Mouse (Mus musculus) embryo, embryonic 10.5 days (tissue): ENCODE data around the gene Tmcc3.

ENCODE experiments used
- DNase-seq: peaks from one replicate; pipeline ENCODE4 v3.0.0-alpha.2; 2015; ENCODE audit warnings: low spot score

The Tmcc3 gene

GRCm38 (mm10) chr10:94417643-94418042 is 105.9 kb downstream of the Tmcc3 start:
- no peak for DNase-seq

DNA sequence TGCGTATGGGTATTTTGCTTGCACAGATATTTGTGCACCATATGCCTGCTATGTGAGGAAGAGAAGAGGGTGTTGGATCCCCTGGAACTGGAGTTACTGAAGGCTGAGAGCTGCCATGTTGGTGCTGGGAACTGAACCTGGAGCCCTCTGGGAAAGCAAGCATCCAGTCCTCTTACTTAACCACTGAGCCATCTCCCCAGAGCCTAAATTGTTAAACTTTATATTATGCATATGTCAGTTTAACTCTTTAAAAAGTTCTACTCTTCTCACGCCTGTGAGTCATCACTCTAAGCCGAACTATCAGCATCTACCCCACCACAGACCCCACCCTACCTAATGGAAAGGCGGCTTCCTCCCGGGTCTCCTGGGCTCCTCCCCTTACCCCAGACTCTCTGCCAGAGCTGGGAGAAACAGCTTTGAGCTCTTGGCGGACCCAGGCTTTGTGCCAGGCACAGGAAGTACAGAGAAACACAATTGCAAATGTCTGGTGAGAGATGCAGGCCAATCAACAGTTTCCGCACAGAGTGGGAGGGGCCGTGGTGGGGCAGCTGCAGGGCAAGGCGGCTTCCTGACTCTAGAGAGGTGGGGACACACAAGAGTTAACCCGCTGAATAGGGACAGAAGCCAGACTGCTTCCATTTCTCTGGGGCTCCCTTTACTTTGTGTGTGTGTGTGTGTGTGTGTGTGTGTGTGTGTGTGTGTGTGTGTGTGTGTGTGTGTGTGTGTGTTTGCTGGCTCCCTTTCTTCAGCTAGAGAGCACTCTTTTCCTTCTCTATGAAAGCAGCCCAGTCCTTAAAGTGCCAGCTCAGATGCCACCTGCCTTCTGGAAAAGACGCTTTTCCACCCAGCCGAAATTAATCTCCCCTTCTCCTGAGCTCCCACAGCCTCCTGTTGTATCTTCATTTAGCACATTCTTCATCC is 114.5 kb downstream of the Tmcc3 start:
- peak; percentile 48 for DNase-seq

- DNase-seq: no peak
Measured at GRCm38 (mm10) chr10:94426921-94427270, 115.1 kb downstream of the Tmcc3 start.

DNA sequence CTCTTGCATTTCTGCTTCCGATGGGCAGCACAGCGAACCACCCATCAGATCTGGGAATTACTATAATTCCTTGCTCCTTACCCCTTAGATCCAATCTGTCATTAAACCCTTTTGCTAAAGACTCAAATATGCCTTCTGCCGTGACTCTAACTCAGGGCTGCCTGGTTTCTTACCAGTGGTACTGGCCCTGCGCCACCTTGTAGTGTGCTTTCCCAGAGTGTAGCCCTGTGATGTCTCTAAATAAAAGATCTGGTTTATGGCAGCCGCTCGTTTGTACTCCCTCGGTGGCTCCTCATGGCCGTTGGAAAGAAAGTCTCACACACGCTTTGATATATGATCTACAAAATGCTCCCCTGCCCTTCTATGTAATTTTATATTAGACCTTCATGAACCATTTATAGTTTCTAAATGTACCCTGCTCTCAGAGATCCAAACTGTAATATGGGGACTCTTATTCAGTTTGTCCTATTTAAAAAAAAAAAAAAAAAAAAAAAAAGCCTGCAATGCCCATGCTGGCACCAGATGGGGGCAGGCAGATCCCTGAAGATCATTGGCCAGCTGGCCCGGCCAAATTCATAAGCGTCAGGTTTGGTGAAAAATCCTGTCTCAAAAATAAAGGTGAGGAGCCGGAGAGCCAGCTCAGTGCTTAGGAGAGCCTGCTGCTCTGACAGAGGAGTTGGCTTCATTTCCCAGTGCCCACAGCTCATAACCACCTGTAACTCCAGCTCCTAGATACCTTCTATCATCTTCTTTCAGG is 116.6 kb downstream of the Tmcc3 start:
- DNase-seq: no peak

DNA sequence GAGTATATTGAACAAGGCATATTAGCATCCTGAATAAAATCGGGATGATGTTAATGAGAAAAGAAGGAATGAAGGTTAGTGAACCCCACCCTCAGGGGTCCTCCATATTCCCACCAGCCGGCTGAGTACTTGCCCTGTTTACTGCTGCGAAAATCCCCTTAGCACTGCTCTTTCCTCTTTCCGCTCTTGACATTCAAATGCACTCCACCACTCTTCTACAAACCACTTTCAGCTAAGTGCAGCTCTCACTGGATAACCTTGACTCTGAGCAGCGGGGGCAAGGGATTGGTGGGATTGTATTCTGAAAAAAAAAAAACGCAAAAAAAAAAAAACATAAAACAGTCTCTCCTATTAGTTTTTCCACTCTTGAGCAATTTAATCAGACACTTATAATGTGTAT is 118.8 kb downstream of the Tmcc3 start:
- no peak for DNase-seq

DNA sequence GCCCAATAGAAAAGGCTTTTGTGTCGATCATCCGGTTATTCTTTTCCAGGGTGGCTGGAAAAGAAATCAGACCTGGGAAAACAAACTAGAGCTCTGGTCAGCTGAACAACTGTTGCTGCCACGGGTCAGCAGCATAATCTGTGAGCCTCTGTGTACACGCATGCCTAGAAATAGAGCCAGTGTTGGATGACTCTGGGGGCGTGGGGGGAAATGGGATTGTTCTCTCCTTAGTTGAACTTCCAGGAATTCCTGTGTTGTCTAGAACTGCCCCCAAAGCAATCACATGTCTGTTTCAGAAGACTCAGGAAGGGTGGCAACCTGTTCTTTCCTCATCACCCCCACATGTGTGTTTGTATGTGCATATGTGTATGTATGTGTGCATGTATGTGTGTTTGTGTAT is 121.2 kb downstream of the Tmcc3 start:
- no peak for DNase-seq

- no peak for DNase-seq
Measured at GRCm38 (mm10) chr10:94433901-94434300, 122.2 kb downstream of the Tmcc3 start.

DNA sequence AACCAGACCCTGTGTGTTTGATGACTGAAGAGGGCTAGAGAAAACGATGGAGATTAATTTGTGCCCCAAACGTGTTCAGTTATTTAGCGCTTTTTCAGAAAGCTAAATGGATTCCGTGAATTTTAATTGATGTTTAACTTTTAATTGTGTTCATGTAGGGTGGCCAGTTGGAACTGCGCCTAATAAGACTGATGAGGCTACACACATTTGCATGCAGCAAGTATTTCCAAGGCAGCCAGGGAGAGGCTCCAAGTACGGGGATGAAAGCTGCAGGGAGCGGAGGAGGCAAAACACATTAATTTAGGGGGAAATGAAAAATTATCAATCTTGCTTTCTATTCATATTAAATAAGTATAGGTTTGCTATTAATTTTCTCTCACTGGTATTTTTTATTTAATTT is 131.0 kb downstream of the Tmcc3 start:
- DNase-seq: no peak

DNA sequence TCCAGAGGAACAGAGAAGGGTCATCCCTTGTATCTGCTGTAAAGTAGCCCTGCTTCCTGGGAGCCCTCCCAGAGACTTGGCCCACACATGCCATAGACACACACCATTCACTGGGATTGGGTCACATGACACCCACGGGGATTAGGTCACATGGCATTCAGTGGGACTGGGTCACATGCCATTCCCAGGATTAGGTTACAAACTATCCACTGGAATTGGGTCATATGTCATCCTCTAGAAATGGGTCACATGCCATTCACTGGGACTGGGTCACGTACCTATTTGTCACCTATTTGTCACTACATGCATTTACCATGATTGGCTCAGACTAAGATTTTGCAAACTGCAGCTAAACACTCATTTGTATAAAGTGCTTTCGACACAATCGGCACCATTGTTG is 131.7 kb downstream of the Tmcc3 start:
- DNase-seq: no peak

- DNase-seq: no peak
Measured at GRCm38 (mm10) chr10:94445192-94445591, 133.4 kb downstream of the Tmcc3 start.

DNA sequence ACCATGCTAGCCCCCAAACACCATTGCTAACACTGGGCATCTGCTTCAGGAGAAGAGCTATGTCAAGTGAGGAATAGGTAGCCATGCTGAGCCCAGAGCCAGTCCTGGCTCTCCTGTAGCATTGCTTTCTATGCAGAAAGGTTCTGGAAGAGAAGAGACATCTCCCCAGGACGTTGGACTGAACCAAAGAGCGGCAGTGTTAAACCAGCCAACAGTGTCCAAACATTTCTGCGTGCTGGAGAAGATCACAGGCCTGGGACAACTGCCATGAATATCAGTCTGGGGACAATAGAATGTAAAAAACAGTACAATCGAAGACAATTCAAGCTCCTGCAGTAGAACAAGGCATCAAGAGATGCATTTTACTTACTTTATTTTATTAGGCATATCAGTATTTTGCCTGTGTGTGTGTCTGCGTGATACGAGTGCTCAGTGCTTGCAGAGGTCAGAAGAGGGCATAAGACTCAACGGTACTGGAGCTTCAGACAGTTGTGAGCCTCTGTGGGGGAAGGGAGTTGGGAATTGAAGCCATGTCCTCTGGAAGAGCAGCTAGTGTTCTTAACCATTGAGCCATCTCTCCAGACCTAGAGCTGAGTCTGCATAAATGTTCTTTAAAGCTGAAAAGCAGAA is 134.7 kb downstream of the Tmcc3 start:
- DNase-seq: no peak

DNA sequence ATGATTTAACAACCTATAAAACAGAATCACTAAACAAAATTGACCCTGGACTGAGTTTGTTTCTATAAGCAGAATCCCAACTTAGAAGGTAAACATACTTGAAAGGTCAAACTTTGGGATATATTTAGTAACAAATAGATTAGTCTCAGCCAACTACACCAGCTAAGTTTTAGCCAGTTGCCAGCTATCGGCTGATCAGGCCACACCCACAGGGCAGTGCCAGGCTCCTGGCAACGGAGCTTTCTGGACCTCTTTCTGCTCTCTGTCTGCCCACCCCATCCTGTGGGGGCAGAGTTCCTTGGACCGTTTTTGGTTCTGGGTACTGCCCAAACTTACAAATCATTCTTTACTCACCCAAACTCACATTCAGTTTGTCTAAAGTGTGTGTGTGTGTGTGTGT is 137.9 kb downstream of the Tmcc3 start:
- DNase-seq: no peak

- no peak for DNase-seq
Measured at GRCm38 (mm10) chr10:94450781-94451180, 139.0 kb downstream of the Tmcc3 start.

GRCm38 (mm10) chr10:94457454-94457853 is 145.7 kb downstream of the Tmcc3 start:
- no peak for DNase-seq

DNA sequence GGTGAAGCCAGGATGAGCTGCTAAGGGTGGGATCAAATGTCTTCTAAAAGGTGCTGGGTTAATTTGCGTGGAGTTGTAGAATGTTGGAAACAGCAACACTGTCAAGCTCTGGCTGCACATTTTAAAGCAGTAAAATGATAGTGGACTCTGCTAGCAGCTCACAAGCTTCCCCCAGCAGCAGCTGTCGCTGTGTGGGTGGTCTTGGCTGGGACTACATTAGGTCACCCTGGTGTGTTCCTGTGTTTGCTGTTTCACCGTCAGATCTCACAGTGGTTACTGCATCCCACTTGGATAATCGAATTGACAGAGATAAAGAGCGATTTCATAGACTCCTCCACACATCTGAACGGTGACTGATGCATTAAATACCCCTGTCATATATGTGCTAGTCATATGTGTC is 146.9 kb downstream of the Tmcc3 start:
- DNase-seq: peak; percentile 63

- DNase-seq: no peak
Measured at GRCm38 (mm10) chr10:94461378-94461777, 149.6 kb downstream of the Tmcc3 start.

DNA sequence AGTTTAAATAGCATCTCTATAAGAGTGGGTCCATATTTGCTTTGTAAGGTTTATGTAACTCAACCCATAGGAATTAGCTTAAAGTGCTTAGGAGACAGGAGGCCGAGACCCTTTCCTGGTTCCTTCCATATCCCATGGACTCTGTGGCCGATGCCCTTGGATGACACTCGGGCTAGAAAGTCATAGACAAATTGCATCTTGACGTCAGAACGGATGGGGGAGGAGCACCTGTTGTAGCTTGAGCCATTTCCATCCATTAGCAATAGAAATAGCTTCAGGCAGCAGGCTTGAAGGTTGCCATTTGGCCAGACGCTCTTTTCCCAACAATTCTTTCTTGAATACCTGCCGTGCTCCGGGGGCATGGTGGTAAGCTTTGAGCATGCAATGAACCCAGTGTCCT is 150.1 kb downstream of the Tmcc3 start:
- no peak for DNase-seq

DNA sequence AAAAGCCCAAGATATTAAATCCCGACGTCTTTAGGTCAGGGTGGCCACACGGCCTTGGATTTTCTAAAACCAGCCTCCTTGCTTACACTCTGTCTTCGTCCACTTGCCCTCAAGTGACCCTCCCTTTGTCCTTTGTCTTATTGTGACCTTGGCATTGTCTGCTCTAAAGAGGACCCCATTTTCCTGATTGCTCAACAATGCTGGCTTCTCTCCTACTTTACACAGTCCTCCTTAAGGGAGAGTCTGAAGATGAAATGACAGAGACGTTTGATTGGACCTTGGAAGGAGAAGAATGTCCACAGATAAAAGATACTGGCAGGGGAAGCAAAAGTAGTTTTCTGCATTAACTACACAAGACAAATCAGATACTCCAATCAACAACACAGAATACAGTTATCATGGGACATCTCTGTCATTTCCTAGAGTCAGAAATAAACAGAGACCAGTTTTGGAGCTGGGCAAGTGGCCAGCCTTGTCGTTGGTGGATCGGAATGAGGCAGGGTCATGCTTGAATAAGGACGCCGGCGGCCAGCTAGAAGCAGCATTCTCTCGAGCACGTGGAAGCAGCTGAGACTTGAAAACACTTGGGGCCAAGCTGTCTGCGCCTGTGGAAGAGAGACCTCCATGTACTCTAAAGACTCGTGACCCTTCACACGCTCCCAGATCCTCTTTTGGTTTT is 150.8 kb downstream of the Tmcc3 start:
- DNase-seq: no peak

DNA sequence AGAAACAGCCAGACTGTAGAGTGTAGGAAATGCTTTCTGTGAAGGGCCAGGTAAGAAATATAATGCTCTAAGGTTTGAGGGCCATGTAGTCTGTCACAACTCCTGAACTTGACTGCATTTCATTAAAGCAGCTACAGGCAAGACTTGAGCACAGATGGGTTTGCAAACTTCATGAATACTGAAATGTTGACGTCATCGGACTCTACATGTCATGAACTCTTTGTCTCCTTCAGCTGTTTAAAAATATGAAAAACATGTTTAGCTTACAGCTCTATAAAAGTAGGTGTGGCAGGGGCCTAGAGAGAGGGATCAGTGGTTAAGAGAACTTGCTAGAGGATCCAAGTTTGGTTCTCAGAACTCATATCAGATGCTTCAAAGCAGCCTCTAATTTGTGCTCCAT is 151.7 kb downstream of the Tmcc3 start:
- DNase-seq: no peak

DNA sequence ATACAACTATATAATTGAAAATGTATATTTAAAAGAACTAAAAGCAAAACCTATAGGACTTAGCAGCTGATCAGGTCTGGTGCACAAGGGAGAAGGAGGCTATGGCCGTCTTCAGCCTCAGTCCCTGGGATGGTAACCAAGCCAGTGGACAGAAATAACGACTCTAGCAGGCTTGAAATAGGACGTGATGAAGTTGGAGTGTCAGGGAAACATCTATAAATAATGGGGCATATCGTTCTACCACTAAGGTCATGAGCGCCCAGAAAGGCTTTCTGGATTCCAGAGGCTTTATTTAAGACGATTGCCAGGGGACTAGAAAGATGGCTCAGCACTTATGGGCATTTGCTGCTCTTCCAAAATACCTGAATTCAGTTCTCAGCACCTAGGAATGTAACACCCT is 153.9 kb downstream of the Tmcc3 start:
- no peak for DNase-seq

GRCm38 (mm10) chr10:94466313-94466712 is 154.6 kb downstream of the Tmcc3 start:
- no peak for DNase-seq

DNA sequence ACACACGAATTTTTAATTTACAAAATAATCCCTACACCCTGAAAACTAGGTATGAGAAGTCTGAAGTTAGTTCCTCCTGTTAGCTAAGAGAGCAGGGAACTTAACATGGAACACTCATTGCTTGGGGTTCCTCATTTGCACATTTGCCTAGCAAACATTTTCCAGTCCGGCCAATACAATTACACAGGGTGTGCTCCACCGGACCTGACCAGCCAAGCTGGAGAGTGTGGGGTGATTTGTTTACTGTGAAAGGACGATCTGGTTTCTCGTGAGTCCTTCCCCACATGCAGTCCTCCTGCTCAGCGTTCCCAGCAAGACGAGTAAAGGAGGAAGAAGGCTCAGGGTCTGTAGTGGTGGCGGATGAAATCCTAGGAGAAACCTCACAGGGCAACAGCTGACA is 159.7 kb downstream of the Tmcc3 start:
- no peak for DNase-seq
